Mouse (Mus musculus) 416B (cell line): ENCODE results near the gene A430078G23Rik.
A peak's percentile ranks its signal among the peaks of the same experiment; 100 is the strongest.

Experiments used
- DNase-seq: peaks from one replicate; pipeline ENCODE4 v3.0.0; 2011; ENCODE audit warnings: low read depth

A430078G23Rik gene

GRCm38 (mm10) chr8:3348142-3348823 lies 4.9 kb upstream of the A430078G23Rik start:
- peak; percentile 36 for DNase-seq

DNA sequence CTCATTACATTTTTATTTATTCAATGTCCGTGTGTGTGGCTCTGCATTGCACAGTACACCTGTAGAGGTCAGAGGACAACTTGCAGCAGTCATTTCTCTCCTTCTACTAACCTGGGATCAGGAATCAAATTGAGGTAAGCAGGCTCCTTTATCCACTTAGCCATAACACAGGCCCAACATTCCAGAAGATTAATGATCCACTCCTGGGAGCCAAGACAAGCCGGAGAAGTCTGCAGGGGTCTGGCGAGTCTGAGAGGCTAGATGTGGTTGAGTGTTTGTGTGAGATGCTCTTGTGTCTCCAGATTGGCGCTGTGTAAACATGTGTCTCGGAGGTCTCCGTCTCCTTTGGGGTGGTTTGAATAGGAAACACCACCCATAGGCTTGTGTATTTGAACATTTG lies 2.5 kb upstream of the A430078G23Rik start:
- no peak for DNase-seq

DNA sequence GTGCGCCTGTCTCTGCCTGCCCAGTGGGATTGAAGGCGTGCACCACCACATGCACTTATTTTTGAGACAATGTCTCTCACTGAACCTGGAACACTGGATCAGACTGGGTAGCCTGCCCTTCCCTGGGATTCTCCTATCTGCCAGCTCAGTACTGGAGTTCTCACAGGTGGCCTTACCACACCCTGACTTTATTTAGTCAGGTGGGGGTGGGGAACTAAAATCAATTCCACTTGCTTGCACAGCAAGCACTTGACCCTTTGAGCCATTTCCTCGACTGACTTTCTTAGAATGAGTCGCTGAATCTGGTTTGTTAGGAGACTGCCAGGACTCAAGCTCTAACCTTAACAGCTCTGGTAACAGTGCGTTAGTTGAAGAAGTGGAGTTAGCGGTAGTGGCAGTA lies 500 bp upstream of the A430078G23Rik start:
- no peak for DNase-seq

DNA sequence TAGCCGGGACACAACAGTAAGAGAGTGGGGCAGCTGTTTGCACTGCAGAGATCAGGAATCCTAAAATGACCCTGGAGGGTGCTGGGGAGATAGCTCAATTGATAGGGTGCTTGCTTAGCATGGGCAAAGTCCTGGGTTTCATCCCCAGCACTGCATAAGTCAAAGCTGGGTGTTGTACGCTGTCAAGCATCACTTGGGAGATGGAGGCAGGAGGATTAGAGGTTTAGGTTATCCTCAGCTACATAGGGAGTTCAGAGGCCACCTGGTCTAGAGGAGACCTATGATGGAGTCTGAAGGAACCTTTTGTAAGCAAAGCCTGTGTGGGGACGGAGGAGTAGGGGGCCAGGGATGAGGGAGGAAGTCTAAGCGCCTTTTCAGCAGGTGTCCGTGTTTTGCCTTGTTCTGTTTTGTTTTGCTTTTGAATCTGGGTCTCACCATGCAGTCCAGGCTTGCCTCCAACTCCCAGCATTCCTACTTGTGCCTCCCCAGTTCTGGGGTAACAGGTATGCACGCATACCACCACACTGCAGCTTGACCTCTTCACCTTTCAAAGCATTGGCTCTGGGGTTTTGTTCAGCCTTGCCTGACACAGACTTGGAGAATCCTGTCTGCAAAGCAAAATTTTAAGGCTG lies 712 bp downstream of the A430078G23Rik start:
- no peak for DNase-seq

- DNase-seq = peak; percentile 87
Observed at GRCm38 (mm10) chr8:3354443-3354812, 1.2 kb downstream of the A430078G23Rik start.

- peak; percentile 86 for DNase-seq
Observed at GRCm38 (mm10) chr8:3355586-3355985, 2.4 kb downstream of the A430078G23Rik start.

GRCm38 (mm10) chr8:3358060-3358459 lies 4.8 kb downstream of the A430078G23Rik start:
- DNase-seq = peak; percentile 74

- no peak for DNase-seq
Observed at GRCm38 (mm10) chr8:3367086-3367485, 13.9 kb downstream of the A430078G23Rik start.

DNA sequence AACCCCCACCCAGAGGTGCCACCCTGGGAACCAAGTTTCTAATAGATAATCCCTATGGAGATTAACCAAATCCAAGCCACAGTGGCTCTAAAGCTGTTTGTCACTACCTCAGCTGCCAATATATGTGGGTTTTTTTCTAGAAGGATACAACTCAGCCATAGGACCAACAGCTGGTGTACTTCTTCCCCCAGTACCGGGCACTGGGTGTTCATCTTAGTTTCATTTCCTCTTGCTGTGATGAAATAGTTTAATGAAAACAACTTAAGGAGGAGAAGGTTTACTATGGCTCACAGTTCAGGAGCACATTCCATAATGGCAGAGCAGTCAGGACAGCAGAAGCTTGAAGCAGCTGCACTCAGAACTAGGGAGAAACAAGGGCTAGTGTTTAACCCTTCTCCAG lies 14.9 kb downstream of the A430078G23Rik start:
- DNase-seq = no peak

DNA sequence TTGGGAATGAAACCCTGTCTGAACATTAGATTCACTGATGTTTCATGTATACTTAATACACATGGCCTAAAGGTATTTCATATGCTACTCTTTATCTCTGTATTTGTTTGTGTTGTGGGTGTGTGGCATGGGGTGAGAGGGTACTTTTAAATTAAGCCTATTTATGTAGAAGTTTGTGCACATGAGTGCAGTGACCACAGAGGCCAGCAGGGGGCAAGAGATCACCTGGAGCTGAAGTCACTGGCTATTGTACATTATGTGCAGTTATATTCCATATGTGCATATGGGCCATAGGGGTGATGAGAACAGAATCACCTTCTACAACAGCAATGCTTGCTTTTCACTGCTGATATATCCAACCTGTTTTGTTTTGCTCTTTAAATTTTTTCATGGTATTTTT lies 22.5 kb downstream of the A430078G23Rik start:
- peak; percentile 24 for DNase-seq

GRCm38 (mm10) chr8:3376641-3377274 lies 23.5 kb downstream of the A430078G23Rik start:
- DNase-seq = no peak

DNA sequence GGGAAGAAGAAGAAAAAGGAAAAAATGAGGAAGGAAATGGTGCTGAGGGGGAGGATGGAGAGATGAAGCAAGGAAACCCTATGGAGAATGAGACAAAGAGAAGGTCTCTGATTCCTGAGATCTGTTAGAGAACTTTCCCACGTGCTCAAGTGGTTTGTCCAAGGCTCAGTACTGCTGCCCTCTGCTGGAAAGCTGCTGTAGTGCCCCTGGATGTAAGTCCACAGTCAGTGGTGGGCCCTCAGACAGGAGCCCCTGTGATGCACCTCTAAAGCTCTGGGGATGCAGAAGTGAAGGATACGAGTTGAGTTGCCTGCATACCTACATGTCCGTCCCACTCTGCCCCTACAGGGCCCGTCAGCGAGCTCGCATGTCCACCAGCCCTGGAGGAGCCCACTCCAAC lies 34.1 kb downstream of the A430078G23Rik start:
- peak; percentile 77 for DNase-seq

GRCm38 (mm10) chr8:3388591-3389338 lies 35.5 kb downstream of the A430078G23Rik start:
- DNase-seq = peak; percentile 40

GRCm38 (mm10) chr8:3389506-3389905 lies 36.3 kb downstream of the A430078G23Rik start:
- no peak for DNase-seq

DNA sequence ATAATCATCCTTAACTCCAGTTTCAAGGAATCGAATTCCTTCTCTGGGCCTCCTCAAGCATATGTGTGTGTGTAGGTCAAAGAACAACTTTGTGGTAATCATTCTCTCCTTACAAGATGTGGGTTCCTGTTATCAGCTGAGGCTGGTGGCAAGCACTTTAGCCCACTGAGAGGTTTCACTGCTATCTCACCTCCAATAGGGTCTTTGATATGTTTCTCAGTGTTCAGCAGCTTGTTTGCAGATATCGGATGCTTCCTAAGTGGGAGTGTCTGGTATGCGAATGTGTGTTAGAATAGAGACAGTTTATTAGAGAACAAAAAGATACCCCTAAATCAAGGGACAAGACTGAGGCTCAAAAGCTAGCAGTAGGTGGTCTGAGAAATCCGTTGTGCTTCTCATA lies 39.1 kb downstream of the A430078G23Rik start:
- DNase-seq = no peak

DNA sequence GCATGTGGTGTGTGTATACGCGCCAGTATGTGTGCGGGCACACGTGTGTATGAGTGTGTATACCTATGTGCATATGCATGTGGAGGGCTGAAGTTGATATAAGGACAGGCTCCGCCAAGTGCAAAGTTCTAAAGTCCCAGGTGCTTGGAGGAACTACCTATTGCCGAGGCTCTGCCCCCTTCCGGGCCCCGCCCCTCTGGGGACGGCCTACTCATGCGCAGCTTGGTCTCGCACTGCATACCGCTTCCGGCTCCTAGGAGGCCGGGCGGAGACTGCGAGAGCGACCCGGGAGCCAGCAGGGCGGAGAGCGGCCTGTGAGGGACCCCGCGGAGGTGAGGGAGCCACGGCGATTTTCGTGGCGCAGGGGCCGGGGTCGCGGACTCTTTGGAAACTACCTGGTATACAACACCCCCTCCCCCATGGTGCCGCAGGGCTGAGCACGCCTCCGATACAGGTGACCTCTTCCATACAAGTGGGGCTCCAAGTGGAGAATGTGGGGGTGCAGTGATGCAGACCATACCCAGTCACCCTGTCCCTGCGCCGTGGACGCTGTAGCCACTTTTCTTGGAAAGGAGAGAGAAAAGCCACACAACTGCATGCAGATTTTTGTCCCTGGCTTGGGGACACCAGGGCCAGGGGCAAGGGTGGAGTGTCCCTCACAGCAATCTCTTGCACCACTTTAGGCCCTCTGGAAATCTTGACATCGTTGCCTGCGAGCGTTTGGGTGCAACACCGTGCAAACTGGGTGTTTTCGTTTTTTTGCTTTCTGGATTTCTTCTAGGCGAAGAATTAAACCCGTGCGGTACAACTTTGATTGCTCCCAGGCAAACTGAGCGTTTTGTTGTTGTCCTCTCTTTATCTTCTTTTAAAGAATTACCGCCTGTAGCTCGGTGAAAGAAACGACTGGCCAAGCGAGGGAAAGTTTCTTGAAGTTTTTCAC lies 39.8 kb downstream of the A430078G23Rik start, which contains the start of gene Arhgef18:
Arhgef18 (plus strand) TSS at position 236 of the 940 bp plus-strand sequence.
- no peak for DNase-seq

DNA sequence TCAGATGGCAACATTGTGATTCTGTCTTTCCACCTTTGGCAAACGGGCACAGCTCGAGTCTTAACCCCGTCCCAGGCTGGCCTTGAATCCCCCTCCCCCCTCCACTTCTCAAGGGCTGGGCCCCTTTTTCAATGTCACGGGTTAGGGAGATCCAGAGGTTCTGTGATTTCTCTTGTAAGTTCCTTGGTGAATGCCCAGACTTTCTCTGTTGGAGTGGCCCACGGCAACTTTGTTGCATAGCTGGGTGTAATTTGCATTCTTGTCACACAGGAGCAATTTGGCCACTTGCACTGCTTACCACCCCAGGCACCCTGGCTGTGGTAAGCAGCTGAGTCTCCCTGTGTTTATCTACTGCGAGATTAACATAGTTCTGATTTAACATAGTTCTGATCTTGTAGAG lies 41.4 kb downstream of the A430078G23Rik start:
- DNase-seq = no peak

DNA sequence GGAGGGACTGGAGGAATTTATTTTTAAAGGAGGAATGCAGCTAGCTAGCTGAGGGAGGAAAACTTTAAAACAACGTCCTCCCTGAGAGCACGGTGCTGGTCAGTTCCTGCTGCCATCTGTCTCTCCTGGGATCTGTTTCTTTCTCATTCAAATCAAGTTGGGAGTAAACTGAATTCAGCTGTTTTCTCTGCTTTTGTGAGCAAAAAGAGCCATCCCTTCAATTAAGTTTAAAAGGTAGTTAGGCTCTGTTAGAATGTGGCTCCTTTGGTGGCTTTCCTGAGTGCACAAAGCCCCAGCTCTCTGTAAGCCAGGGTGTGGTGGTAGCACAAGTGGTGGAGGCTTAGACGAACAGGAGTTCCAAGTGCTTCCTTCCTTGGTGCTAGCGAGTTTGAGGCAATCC lies 42.0 kb downstream of the A430078G23Rik start:
- no peak for DNase-seq

GRCm38 (mm10) chr8:3397597-3397996 lies 44.4 kb downstream of the A430078G23Rik start:
- DNase-seq = no peak

DNA sequence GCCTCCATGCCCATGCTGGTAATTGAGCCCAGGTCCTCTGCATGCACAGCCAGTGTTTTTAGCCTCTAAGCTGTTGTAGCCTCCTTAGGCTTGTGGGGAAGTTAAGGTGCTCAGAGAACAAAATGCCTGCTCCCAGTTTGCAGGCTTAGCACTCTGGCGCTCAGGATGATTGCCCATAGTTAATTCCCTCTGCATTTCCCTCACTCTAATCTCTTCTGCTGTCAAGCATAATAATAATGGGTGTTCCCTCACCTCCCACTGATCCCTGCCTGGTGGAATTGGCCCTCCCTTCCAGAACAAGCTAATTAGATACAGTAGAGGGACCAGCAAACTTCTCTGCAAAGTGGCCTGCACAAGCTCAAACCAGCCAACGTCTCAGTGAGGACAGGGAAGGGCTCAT lies 47.3 kb downstream of the A430078G23Rik start:
- no peak for DNase-seq

DNA sequence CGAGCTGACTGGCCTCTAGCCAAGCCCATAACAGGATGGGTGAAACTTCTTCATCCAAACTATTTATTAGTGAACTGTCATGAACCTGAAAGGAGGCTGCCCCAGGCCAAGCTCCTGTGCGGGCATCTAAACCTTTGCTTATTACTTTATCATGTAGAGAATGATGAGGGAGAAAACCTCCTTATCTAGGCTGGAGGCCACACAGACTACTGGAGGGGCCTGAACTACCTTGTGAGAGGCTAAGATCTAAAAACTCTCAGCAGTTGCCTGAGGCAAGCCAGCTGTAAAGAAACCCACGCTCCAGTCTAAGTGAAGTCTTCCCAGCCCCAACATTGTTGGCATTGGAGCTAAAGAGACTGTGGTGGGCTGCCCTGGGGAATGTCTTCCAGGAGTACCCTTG lies 54.2 kb downstream of the A430078G23Rik start:
- no peak for DNase-seq
